Mouse (Mus musculus): ENCODE results near the gene Xrcc4. TPM values are rescaled to one million over a fixed set of nuclear protein-coding genes. Genes with fewer than 3 reads are reported as not detected.

Xrcc4 gene
- polyA plus RNA-seq, 1 experiment, result 12.3 TPM

GRCm38 (mm10) chr13:89742686-89743200 is 346.7 kb downstream of the Xrcc4 start:
- Histone ChIP-seq H3K27ac (replicated peaks; ENCODE audit: low read depth, low read length) (no peak overlapping the region), H3K4me1 (ENCODE audit: control insufficient read depth, insufficient read depth, insufficient read length, low read length) (peaks cover 4% of the 10 kb centered on the region; the same call in 1 of the 2 replicates), H3K4me3 (ENCODE audit: insufficient read depth, low read depth, low read length) (no peak overlapping the region)

- peak within 1 kb of the TSS; percentile 61 for H3K4me3 ChIP-seq (ENCODE audit: insufficient read depth, low read depth, low read length)
- peaks cover 4% of the 10 kb centered on the region; the same call in 1 of the 2 replicates for H3K4me1 ChIP-seq (ENCODE audit: control insufficient read depth, insufficient read depth, insufficient read length, low read length)
- no peak within 1 kb of the TSS for H3K27ac ChIP-seq (replicated peaks; ENCODE audit: low read depth, low read length)
Measured at GRCm38 (mm10) chr13:89741766-89742685, 347.4 kb downstream of the Xrcc4 start, which contains the start of gene Vcan. Gene Vcan (minus strand): TSS chr13:89742509.

- H3K4me3 ChIP-seq (ENCODE audit: insufficient read depth, low read depth, low read length), result peak overlapping the region; percentile 61
- H3K27ac ChIP-seq (replicated peaks; ENCODE audit: low read depth, low read length), result no peak overlapping the region
Measured at GRCm38 (mm10) chr13:89741116-89741551, 348.3 kb downstream of the Xrcc4 start.

GRCm38 (mm10) chr13:89740243-89741115 is 348.9 kb downstream of the Xrcc4 start:
- Histone ChIP-seq H3K4me1 (ENCODE audit: control insufficient read depth, insufficient read depth, insufficient read length, low read length) (peaks cover 4% of the 10 kb centered on the region; the same call in 1 of the 2 replicates), H3K27ac (replicated peaks; ENCODE audit: low read depth, low read length) (0 out of 2 replicates have a peak overlapping the region, but pooled peaks have one; percentile 4), H3K4me3 (ENCODE audit: insufficient read depth, low read depth, low read length) (peak overlapping the region; percentile 64)

More at GRCm38 (mm10) chr13:89741116-89741551, 348.3 kb downstream of the Xrcc4 start:
- H3K4me1 ChIP-seq (ENCODE audit: control insufficient read depth, insufficient read depth, insufficient read length, low read length), result peaks cover 4% of the 10 kb centered on the region; the same call in 1 of the 2 replicates

GRCm38 (mm10) chr13:89739696-89740242 is 349.6 kb downstream of the Xrcc4 start:
- peaks cover 4% of the 10 kb centered on the region; the same call in 1 of the 2 replicates for H3K4me1 ChIP-seq (ENCODE audit: control insufficient read depth, insufficient read depth, insufficient read length, low read length)
- H3K4me3 ChIP-seq (ENCODE audit: insufficient read depth, low read depth, low read length), result peak overlapping the region; percentile 64
- H3K27ac ChIP-seq (replicated peaks; ENCODE audit: low read depth, low read length), result no peak overlapping the region

- Histone ChIP-seq H3K27ac (replicated peaks; ENCODE audit: low read depth, low read length) (no peak overlapping the region), H3K4me1 (ENCODE audit: control insufficient read depth, insufficient read depth, insufficient read length, low read length) (peaks cover 4% of the 10 kb centered on the region; the same call in 1 of the 2 replicates), H3K4me3 (ENCODE audit: insufficient read depth, low read depth, low read length) (peak overlapping the region; percentile 64)
Measured at GRCm38 (mm10) chr13:89738776-89739695, 350.4 kb downstream of the Xrcc4 start.

- peaks cover 4% of the 10 kb centered on the region; the same call in 1 of the 2 replicates for H3K4me1 ChIP-seq (ENCODE audit: control insufficient read depth, insufficient read depth, insufficient read length, low read length)
- H3K4me3 ChIP-seq (ENCODE audit: insufficient read depth, low read depth, low read length), result no peak overlapping the region
- no peak overlapping the region for H3K27ac ChIP-seq (replicated peaks; ENCODE audit: low read depth, low read length)
Measured at GRCm38 (mm10) chr13:89738275-89738674, 351.1 kb downstream of the Xrcc4 start.

GRCm38 (mm10) chr13:89735111-89735510 is 354.3 kb downstream of the Xrcc4 start:
- Histone ChIP-seq H3K4me3 (ENCODE audit: insufficient read depth, low read depth, low read length) (no peak overlapping the region), H3K27ac (replicated peaks; ENCODE audit: low read depth, low read length) (no peak overlapping the region), H3K4me1 (ENCODE audit: control insufficient read depth, insufficient read depth, insufficient read length, low read length) (no peaks in the 10 kb centered on the region)

- Histone ChIP-seq H3K27ac (replicated peaks; ENCODE audit: low read depth, low read length) (no peak overlapping the region), H3K4me1 (ENCODE audit: control insufficient read depth, insufficient read depth, insufficient read length, low read length) (no peaks in the 10 kb centered on the region), H3K4me3 (ENCODE audit: insufficient read depth, low read depth, low read length) (no peak overlapping the region)
Measured at GRCm38 (mm10) chr13:89726492-89726891, 362.9 kb downstream of the Xrcc4 start.

Other genes starting within 250 kb of the Xrcc4 start
- gene Tmem167, start 485 bp downstream of the Xrcc4 start, polyA plus RNA-seq (2012; ENCODE audit: insufficient read depth, insufficient read length, missing spikeins), result 23.2 and 26.4 TPM in 2 replicates